Mouse (Mus musculus): ENCODE results near the gene Ano8.

Ano8 gene

DNA sequence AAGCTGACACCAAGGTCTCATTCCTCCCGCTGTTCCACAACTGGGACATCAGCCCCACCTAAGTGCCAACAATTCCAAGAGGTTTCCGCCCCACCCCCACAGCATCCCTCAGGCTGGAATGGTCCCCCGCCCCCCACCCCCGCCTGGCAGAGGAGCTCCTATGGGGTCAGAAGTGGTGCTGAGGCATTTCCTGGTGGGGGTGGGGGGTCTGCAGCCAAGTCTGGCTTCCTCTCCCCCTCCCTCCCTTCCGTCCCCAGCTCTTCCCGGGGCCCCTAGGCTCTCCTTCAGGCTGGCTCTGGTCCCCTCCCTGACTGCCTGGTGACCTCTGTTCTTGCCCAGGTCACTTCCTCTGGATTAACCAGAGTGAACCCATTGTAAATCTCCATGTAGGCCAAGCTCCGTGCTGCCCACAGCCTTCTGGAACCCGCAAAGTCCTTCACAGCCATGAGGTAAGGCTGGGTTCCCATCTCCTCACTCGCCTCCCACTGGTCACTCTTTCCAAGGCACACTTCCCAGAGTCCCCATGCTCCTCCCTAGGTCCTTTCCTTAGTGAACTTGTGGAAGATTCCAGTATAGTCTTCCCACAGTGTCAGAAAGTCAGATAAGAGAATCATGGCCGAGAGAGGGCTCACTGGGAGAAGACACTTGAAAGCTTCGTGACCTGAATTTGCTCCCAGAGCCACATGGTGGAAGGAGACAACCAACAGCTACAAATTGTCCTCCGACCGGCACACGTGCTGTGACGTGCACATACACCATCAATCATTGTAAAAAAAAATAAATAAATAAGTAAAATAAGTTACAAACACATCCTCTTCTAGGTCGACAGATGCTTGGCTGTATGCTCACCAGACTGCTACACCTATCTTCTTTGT, 13.3 kb upstream of the Ano8 start:
- peak in 1 of 2 experiments; percentile 53 for DNase-seq

DNA sequence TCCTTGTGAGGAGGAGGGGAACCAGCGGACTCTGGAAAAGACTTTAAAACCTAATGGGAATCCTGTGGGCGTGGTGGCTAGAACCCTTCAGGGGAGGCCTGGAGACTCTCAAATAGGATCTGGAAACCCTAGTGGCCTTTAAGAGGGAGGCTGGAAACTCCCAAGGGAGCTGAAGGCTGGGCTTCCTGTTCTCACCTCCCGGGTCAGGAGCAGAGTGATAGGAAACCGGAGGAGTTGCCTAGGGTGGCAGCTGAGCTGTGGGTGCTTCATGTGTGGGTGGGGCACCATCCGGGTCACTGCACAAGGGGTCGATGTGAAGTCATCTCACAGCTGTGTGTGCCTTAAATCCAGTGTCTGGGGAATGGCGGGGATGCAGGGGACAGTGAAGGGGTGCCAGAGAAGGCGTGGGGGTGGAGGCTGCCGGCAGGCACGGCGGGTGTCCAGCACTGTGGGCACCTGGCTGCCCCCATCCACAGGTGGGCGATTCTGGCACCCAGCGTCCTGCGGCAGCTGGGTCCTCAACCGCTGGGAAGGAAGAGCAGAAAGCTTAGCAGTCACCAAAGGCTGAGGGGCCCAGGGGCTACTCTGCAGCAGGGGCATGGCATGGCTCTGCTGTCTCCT, 12.2 kb upstream of the Ano8 start:
- DNase-seq = peak; percentile 36 to 58

DNA sequence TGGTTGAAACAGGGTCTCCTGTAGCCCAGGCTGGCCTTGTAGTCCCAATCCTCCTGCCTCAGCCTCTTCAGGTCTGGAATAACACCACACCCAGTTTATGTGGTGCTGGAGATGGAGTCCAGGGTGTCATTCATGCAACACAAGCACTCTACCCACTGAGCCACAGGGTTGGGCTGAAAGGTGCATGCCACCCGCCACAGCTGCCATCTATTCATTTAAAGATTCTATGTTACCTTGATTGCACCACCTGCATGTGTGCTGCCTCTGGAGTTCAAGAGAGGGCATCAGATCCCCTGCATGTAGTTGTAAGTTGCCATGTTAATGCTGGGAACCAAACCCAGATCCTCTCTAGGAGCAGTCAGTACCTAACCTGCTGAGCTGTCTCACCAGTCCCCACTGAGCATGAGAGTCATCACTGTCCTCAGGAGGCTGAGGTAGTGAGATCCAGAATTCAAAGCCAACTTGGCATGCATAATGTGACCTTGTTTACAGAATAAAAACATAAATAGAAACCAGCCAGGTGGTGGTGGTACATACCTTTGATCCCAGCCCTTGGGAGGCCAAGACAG, 11.4 kb upstream of the Ano8 start:
- no peak for DNase-seq

DNA sequence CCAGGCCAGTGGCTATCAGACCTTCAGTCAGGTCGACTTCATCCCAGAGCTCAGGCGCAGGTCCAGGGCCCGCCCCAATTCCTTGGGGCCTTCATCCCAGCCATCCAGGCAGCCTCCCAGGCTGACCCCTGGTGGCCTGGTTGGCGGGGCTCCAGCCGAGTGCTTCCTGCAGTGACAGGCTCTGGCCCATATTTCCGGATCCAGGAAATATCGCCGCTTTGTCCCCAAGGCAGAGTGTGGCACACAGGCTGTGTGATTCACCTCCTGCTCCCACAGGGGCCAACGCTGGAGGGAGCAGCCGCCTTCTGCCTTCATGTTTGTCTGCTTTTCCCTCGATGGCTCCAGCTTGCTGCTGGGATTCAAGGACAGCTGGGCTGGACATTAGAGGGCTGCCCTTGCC, 10.7 kb upstream of the Ano8 start:
- peak; percentile 88 to 92 for DNase-seq

DNA sequence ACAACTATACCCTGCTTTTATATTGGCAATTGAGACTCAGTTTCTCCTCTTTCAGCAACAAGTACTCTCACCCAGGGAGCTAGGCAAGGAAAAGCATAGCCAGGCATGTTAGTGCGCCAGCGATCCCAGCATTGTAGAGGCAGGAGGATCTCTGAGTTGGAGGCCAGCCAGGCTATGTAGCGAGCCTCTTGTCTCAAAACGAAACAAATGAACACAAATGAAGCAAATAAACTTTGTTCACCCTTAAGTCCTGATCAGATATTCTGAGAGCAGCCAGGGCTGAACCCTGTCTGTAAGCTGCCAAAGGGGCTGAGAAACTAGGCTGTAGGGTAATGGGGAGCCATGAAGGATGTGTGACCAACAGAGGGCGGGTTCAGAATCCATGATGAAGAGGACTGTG, 10.0 kb upstream of the Ano8 start:
- DNase-seq = no peak

DNA sequence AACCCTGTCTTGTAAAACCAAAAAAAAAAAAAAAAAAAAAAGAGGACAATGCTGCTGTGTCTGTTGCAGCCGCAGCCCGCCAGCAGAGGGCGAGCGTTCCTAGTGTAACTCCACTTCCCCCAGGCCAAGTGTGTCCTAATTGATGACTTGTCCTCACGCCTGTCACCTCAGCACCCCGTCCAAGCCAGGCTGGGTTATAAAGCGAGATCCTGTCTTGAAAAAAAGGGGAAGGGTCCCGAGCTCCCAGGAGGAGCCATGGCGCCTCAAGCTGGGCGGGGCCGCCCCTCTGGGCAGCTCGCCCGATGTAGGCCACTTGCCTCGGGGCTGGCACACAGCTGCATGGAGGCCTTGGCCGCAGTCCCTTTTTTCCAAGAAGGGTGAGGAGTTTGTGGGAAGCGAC, 9.3 kb upstream of the Ano8 start:
- DNase-seq = peak; percentile 81 to 87

DNA sequence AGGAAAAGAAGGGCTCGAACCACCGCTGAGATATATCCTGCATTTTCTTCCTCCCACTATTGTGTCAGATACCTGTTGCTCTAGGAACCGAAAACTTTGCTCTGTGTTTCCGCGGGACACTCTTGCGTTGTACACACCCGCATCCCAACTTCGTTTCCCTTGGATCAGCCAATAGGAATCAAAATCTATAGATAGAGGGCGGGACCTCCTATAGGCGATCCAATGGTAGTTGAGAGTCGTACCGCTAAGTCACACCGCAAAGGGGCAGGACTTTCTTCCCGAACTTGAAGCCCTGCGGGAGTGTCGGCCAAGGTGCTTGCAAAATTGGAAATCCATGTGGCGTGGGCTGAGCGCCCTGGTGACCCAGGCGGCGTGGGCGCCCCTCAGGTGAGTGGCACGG, 2.7 kb upstream of the Ano8 start:
- DNase-seq = peak; percentile 90 to 93

DNA sequence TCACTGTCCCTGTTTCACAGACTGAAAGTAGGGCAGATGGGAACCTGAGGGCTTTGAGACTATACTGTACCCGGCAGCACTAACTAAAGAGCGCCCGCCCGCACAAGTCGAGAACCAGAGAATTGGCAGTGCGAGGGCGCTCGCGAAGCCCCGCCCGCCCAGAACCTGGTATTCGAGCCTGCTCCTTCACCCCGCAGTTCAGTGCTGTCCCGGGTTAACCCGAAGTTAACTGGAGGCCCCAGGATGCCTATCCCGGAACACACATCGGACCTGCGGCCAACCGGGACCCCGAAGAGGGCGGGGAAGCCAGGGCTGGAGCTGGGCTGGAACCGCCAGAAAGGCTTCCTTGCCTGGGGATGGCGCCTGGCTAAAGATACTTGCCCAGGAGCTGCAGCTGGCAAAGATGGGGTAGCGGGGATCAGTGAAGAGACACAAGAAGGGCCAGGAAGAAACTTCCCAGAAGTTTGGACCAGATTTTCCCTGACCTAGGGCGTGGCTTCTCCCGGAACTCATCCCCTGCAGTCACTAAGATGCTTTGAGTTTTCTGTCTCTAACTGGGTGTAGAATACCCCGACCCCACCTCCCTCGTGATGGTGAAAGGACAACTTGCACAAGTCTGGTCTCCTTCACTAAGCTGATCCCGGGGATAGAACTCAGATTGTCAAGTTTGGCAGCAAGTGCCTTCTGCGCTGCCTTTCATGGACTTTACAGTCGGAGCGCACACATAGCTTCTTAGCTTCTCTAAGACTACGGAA, 2.1 kb upstream of the Ano8 start, which contains the start of gene Gtpbp3:
Gene Gtpbp3, plus strand, starts transcription at position 413 of the 755 bp plus-strand sequence.
- DNase-seq = peak; percentile 83 to 87

DNA sequence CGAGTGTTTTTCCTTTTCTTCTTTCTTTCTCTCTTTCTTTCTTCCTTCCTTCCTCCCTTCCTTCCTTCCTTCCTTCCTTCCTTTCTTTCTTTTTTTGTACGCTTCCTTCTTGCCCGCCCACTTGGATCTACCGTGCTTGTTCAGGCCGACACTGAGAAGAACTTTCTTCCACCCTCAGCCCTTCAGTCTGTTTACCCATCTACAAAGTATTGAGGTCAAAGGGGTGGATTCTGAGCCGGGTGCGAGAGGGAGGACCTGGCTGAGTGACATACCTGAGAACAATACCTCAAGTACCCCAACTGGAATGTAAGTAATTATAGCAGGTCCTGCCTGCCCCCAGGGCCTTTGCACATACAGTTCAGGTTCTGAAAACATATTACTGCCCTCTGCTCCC, 370 bp upstream of the Ano8 start:
- peak; percentile 50 to 52 for DNase-seq

DNA sequence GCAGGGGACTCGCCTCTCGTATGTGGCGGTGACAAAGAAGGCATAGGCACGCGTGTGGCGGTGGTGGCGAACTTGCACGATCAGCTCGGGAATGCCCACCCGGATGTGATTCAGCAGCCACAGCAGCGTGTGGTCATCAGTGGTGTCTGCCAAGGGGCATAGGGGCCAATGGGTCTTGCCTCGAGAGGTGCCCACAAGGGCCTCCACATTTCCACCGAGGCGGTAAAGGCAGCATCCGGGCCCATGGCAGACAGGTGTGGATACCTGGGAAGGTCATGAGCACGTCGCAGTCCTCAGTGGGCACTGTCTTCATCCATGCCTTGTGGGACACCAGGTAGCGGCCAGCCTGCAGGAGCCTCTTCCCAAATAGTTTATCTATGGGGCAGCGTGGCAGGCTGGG, 1.0 kb downstream of the Ano8 start:
- DNase-seq = no peak

DNA sequence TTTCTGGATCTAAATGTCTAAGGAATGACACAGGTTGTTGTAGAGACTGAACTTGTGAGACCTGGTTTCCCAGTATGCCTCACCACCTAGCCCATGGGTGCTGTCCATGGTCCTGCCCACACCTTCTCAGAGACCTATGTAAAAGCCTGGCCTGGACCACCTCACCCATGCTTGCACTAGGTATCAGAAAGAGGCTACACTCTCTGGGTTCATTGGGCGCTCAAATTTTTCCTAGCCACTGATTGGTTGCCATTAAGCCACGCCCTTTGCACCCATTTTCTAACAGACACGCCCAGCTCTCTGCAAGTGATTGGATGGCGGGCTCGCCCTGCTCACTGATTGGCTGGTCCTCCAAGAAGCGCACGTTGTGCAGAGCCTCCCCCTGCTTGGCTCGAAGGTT, 1.8 kb downstream of the Ano8 start:
- no peak for DNase-seq

DNA sequence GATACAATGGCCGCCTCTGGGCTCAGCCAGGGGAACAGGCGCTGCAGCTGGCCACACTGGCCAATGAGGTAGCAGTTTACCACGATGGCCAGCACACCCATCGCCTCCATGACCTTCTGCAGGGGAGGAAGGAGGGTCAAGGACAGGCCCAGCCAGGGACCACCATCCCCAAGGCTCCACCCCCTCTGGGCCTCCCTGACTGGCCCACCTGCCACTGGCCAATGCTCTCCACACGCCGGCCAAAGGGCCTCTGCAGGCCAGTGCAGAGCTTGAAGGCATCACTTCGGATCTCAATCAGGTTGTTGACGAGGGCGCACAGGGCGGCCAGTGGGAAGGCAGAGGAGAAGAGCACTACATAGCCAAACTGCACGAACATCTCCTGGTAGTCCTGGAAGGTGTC, 6.8 kb downstream of the Ano8 start:
- no peak for DNase-seq

DNA sequence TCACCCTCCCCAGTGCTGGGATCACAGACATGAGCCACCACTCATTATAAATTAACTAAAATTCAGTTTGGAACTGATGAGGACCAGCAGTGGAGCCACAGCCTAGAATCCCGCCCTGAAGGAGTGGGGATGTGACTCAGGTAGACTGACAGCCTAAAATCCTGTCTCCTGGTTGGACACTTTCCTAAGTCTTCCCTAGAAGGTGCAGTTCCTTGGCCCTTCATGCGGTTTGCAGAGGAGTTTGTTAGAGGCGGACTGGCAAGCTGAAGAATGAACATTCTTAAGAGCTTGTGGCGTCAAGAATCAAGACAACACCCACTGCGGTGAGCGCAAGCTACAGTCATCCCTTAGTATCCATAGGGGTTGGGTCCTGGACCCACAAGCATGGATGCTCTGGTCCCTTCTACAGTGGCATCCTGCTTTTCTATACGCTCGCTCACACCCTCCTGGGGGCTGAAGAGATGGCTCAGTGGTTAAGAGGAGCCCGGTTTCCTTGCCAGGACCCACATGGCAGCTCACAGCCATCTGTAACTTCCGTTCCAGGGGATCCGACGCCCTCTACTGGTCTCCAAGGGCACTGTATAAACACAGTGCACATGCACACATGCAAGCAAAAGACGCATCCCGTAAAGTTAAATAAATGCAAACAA, 8.4 kb downstream of the Ano8 start:
- no peak for DNase-seq

DNA sequence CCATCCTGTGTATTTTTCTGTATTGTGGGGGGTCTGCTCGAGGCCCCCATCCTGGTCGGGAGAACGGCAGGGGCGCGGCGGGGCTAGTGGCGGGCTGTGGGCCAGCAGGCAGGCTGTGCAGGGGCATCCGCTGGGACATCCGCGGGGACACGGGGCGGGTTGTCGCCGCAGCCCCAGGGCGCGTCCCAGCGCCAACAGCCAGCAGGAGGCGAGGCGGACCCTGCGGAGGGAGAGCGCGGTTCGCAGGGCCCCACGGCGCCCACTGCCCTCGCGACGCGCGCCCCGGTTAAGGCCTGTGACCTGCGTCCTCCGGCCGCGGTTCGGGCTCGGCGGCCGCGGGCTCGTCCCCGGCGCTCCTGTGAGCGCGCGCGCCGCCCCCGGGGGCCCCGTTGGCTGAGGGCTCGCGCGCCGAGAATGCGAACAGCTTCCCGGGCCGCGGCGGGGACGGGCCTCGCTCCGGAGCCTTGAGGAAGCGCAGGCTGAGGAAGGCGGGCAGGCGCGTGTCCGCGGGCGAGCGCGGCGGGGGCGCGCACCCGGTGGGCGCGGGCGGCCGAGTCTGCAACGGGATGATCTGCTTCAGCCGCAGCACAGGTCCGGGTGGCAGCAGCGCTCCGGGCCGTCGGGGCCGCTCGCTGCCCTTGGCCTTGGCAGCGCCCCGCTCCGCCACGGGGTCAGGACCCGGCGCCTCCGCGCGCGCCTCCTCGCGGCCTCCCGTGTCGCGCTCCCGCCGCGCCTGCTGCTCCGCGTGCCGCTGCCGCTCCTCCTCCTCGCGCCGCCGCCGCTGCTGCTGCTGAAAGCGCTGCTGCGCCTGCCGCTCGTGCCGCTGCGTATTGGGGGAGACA, 9.4 kb downstream of the Ano8 start:
- DNase-seq = peak; percentile 77 to 79

DNA sequence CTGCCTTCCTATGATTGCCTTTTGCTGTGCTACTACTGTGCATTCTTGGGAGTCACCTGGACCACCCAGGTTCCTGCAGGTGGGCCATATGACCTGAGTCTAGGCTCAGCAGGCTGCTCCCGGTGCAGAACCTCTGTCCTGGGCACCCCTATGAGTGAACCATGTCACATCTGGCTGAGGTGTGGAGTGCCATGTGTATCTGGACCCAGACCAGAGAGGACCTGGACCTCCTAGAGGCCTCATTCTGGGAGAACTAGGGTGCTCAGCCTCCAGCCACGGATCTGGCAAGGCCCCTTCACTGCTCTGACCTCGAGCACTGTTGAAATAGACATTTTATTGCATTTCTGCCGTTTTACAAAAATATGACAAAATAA, 10.1 kb downstream of the Ano8 start:
- no peak for DNase-seq

DNA sequence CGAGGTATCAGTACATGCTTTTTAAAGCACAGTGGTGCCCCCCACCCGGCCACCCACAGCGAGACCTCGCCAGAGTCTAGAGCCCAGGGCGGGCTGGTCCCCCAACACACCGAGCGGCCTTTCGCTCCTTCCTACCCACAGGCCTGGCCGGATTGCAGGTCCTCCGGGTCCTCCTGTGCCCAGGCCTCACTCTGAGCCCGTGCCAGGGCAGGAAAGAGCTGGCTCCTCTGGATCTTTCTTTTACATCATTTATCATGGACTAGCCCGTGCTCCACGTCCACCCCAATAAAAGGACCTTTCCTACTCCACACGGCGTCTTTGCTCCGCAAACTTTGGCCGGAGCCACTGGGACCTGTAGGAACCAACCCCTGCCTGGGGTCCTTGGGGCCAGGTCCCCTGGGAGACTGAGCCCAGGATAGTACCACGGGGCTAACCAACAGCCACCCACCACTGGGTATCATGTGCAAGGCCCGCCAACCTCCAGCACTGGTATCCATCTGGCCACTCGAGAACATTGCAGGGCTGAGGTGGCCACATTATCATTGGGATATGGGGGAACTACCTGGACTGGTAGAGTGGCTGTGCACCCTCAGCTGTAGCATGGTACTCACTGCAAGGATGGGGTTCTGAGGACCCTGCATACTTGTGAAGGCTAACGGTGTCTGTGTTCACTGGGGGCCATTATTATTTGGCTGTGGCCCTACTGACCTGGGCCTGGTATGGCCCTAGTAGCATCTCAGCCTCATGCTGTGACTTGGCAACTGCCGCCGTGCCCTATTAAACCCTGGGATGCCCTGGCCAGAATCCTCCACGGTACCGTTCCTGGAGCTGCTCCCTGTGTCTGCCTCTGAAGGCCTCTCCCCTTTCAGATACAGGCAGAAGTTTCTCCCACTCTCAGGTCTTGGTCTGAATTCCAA, 10.7 kb downstream of the Ano8 start:
- no peak for DNase-seq

DNA sequence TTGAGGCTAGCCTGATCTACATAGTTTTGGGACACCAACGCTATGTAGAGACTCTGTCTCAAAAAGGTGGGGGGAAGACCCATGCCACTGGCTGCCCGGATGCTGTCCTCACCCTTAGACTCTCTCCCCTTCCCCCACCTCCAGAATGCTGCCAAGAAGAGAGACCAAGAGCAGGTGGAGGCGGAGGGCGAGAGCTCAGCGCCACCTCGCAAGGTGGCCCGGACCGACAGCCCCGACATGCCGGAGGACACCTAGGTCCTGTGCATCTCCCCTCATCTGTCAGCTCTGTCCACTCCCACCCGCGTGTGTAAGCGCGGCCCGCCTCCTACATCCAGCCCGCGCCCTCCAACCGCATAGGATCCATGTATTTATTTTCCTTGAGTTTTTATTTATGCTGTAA, 11.4 kb downstream of the Ano8 start:
- DNase-seq = no peak

DNA sequence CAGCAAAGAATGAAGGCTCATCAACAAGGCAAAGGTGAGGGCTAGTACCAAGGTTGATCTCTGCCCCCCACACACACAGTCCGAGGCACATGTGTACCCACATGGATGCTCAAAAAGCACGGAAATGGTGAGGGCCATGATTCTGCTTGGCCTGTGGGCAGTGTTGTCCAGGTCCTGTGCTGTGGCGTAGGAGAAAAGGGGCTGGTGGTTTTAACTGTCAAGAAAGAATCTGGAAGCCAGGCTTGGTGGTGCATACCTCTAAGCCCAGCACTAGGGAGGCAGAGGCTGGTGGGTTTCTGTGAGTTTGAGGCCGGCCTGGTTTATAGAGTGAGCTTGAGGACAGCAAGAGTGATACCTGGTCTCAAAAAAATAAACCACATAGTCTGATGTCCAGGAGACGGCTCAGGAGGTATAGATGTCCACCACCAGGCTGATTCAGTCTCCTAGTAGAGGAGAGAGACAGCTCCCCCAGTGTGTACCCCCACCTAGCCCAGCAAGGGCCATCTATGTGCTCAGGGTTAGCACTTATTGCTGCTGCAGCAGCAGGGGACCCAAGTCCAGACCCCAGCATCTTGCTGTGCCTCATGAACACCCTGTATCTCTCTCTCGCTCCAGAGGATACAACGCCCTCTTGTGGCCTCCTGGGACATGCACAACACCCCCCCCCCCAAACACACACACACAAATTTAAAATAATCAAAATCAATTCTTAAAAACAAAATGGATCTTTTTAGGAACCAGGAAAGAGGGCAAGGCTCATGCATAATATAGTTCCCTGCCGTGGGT, 13.0 kb downstream of the Ano8 start:
- DNase-seq = no peak

DNA sequence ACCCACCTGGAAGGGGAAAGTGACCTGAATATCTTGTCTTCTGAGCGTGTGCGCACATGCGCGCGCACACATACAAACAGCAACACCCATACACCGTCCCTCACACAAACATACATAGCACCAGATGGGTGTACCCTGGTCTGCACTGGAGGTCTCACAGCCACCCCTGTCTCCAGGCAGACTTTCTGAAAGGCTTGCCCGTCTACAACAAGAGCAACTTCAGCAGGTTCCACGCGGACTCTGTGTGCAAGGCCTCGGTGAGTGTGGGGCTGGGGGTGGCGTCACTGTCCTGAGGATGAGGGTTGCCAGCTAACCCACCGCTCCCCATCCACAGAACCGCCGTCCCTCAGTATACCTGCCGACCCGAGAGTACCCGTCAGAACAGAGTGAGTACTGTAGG, 13.9 kb downstream of the Ano8 start:
- no peak for DNase-seq

DNA sequence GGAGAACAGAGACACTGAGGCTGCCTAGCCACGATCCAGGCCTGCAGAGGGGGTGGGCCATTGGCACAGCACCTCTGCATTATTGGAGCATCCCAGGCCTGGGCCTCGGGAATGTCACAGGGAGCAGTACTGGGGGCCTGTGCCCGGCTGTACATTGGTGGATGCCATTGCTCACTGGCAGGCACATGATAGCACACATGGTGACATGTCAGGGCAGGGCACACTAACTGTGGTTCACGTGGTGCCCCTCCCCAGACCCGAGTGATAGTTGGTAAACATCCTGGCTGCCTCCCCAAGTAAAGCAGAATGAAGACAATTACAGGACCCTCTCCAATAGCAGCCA, 14.9 kb downstream of the Ano8 start:
- no peak for DNase-seq

All from lung, adult 18-20 months (tissue).